Mouse (Mus musculus) R1 (cell line): ENCODE data around the gene Fam172a.

Experiments used
- DNase-seq: peaks from one replicate; pipeline ENCODE4 v3.0.0-alpha.2; 2018; ENCODE audit warnings: low read depth, low spot score

The Fam172a gene

GRCm38 (mm10) chr13:78178771-78179170, 476.9 kb downstream of the Fam172a start:
- DNase-seq: no peak

GRCm38 (mm10) chr13:78179312-78180097, 477.7 kb downstream of the Fam172a start:
- peak; percentile 42 for DNase-seq

- no peak for DNase-seq
Observed at GRCm38 (mm10) chr13:78180261-78180660, 478.4 kb downstream of the Fam172a start.

GRCm38 (mm10) chr13:78181071-78181929, 479.5 kb downstream of the Fam172a start:
- DNase-seq: peak; percentile 3

GRCm38 (mm10) chr13:78181930-78182558, 480.2 kb downstream of the Fam172a start:
- DNase-seq: no peak

GRCm38 (mm10) chr13:78183004-78183403, 481.2 kb downstream of the Fam172a start:
- no peak for DNase-seq

GRCm38 (mm10) chr13:78183986-78184385, 482.2 kb downstream of the Fam172a start:
- no peak for DNase-seq

GRCm38 (mm10) chr13:78184786-78185466, 483.1 kb downstream of the Fam172a start:
- no peak for DNase-seq

- DNase-seq: peak; percentile 67
Observed at GRCm38 (mm10) chr13:78186340-78186946, 484.6 kb downstream of the Fam172a start.

- DNase-seq: no peak
Observed at GRCm38 (mm10) chr13:78187833-78188232, 486.0 kb downstream of the Fam172a start.

- no peak for DNase-seq
Observed at GRCm38 (mm10) chr13:78189586-78189985, 487.8 kb downstream of the Fam172a start.

- DNase-seq: no peak
Observed at GRCm38 (mm10) chr13:78193211-78193610, 491.4 kb downstream of the Fam172a start.

GRCm38 (mm10) chr13:78194135-78194849, 492.5 kb downstream of the Fam172a start:
- DNase-seq: no peak

- DNase-seq: peak; percentile 34
Observed at GRCm38 (mm10) chr13:78194850-78195600, 493.2 kb downstream of the Fam172a start.

GRCm38 (mm10) chr13:78195601-78196115, 493.8 kb downstream of the Fam172a start:
- peak; percentile 30 for DNase-seq

GRCm38 (mm10) chr13:78196236-78196796, 494.5 kb downstream of the Fam172a start:
- no peak for DNase-seq

- no peak for DNase-seq
Observed at GRCm38 (mm10) chr13:78197286-78197818, 495.5 kb downstream of the Fam172a start.

- DNase-seq: peak; percentile 58
Observed at GRCm38 (mm10) chr13:78197819-78198390, 496.1 kb downstream of the Fam172a start.
